Mouse (Mus musculus): ENCODE results near the gene Kirrel3. TPM values are rescaled to one million over a fixed set of nuclear protein-coding genes. Genes with fewer than 3 reads are reported as not detected.

Kirrel3 gene
- polyA plus RNA-seq, 1 experiment = not detected

DNA sequence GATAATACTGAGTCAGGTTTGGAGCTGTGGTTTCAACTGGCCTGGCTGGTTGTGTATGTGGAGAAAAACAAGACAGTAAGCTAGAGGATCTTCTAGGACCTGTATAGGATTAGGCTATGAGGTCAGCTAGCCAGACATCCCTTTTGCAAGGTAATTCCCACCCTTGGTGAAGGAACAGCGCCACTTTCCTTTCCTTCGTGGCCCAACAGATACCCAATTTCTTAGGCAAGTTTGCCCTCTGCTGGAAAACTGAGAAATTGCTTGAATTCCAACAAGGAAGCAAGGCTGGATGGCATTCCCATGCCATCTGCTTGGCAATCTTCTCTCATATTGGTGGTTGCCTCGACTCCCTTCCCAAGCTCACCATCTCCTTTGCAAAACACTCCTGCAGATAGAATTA lies 533.7 kb downstream of the Kirrel3 start:
- TF ChIP-seq GATA1 (IDR thresholded peaks at IDR 0.05; ENCODE audit: low read length) = no peak

DNA sequence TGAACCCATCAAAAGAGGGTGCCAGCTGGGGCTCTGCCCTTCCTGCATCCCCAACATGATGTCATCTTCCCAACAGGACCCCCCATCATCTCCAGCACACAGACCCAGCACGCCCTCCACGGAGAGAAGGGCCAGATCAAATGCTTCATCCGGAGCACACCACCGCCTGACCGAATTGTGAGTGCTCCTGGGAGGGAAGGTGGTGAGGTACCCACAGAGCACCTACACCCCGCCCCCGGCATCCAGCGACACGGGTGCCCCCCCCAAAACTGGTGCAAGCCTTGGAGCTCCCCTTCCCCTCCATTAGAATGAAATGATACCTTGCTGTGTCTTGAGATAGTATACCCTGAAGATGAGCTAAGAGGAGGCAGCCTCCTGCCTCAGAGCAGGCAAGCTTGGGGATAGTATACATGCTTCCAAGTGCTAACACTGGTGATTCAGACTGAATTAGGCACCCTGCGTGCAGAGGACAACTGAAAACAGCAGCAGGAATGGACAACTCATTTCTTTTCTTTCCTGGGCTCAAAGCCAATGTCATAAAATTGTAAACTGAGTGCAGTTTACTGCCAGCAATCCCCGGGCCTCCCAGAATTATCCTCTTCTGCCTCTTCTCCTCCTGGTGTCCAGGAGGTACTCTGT lies 534.4 kb downstream of the Kirrel3 start:
- TF ChIP-seq GATA1 (IDR thresholded peaks at IDR 0.05; ENCODE audit: low read length) = no peak

- no peak for TF ChIP-seq GATA1 (IDR thresholded peaks at IDR 0.05; ENCODE audit: low read length)
Observed at GRCm38 (mm10) chr9:35021744-35022143, 536.0 kb downstream of the Kirrel3 start.

DNA sequence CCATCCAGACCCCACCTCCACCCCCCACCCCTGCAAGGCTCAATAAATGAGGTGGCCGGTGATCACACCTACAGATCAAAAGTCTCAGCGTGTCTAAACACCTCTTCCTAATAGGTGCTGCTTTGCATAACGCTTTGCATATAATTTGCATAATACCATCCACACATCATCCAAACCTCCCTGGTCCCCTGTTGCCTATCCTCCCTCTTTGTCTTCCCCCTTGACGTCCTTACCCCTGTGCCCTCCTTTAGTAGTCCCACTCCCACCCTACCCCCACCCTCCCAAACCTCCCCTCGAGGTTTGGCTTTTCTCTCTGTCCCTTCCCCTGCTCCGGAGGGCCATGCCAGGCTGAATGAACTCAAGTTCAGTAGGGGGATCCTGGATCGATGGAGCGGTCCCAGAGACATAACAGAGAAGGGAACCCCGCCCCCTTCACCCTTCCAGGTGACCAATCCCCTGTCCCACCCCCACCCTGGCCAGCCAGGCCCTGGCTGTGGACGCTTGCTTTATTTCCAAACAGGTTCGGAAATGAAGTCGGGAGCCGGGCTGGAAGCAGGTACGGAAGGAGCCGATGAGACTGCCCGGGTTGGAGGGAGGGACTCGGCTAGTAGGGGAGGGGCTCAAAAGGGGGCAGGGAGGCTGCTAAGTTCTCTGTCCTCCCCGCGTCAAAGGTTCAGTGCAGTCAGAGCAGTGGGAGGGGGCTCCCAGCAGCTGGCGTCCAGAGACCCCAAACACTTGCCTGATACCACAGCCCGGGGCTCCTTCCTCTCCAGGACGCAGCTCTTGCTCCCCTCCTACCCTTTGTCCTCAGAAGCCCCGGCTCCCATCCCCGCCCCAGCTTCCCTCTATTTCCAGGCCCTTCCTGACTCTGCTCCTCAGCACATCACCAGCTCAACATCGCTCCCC lies 539.1 kb downstream of the Kirrel3 start:
- TF ChIP-seq GATA1 (IDR thresholded peaks at IDR 0.05; ENCODE audit: low read length) = no peak

- no peak for TF ChIP-seq GATA1 (IDR thresholded peaks at IDR 0.05; ENCODE audit: low read length)
Observed at GRCm38 (mm10) chr9:35026311-35026710, 540.6 kb downstream of the Kirrel3 start.

DNA sequence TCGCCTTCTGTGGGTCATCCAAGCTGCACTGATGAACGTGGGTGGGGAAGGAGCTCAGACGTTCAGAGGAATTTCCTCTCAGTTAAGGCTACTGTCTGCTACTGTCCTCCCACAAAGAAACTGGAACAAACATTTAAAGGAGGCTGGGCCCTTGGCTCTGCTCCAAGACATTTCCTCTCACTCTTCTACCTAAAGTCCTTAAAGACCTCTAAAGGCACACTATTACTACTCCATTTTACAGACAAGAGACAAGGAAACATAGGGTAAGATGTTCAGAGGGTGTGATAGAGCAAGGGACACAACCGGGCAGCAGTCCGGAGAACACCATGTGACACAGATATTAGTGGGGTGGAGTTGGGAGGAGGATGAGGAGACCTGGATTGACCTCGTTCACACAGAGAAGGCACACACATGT lies 541.2 kb downstream of the Kirrel3 start:
- no peak for TF ChIP-seq GATA1 (IDR thresholded peaks at IDR 0.05; ENCODE audit: low read length)

DNA sequence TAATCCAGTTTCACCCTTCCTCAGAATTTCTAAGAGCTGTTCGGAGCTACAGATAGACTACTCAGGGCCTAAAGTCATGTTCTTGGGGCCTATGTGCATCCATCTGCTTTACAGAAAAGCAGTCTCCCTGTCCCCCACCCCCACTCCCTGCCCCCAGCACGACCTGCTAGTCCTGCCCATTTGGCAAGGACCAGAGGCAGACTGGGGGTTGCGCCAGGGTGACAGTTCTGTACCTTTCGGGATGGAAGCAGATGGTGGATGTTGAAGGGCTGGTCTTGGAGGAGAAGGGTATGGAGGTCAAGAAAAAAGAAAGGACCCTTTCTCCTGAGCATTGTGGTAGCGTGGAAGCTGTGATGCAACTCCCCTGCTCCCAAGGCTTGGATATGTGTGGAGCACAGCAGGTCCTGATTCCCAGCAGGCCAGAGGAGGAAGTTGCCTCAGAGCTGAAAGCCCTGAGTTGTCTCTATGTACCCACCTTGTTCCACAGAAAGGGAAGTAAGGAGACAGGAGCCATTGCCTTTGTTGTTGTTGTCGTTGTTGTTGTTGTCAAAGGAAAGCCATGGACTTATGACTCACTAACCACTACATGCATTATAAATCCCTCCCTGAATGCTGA lies 541.8 kb downstream of the Kirrel3 start:
- no peak for TF ChIP-seq GATA1 (IDR thresholded peaks at IDR 0.05; ENCODE audit: low read length)

- no peak for TF ChIP-seq GATA1 (IDR thresholded peaks at IDR 0.05; ENCODE audit: low read length)
Observed at GRCm38 (mm10) chr9:35030823-35031222, 545.1 kb downstream of the Kirrel3 start.

DNA sequence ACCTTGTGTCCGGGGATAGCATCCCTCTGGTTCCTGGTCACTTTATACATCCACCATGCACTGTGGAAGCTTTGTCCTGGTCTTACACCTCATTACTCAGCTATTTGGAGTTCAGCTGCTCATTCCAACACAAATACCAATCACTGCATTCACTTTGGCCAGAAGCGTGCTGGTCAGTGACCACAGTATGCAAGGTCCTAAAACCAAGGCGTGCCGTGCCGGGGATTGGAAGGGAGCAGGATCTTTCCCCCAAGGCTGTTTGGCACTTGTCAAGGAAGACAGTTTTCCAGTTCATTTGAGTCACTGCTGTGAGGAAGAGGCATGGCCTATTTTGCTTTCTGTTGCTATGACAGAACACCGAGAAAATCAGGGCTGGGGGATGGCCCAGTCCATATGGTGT lies 546.8 kb downstream of the Kirrel3 start:
- TF ChIP-seq GATA1 (IDR thresholded peaks at IDR 0.05; ENCODE audit: low read length) = no peak

DNA sequence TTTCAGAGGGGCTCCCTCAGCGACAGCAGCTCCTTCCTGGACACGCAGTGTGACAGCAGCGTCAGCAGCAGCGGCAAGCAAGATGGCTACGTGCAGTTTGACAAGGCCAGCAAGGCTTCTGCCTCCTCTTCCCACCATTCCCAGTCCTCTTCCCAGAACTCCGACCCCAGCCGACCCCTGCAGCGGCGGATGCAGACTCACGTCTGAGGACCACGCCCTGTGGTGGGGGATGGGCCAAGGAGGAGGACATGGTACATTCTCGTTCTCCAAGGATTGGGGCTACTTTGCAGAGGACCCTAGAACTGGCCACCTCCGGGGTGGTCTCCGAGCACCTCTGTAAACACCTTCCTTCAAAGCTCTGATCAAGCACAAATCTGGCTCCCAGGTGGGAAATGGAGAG lies 549.4 kb downstream of the Kirrel3 start:
- no peak for TF ChIP-seq GATA1 (IDR thresholded peaks at IDR 0.05; ENCODE audit: low read length)

DNA sequence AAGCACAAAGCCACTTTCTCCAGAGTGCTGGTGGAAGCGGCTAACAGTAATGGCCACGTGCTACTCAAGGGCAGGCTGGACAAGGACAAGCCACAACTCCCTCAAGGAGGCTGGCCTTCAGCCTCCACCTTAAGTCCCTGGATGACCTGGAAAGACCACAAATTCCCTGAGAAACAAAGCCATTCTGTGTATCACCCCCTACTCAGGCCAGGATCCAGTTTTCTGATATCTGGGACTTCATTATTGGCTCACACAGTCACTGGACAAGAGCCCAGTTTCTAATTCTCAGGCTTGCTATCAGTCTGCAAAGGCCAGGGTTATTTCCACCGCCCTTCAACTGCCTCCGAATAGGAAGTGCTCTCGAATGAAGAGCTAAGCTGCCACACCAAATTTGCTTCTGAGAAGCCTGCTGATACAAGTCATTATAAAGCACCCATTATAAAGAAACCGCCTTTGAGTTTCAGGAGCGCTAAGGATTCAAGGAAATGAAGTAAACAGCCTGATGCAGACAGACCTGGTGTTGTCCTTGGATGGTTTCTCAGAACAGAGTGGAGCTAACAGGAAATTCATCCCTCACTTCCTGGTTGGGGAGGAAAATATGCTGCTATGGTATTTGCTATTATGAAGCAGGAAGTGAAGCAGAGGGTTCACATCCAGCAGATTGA lies 553.4 kb downstream of the Kirrel3 start:
- no peak for TF ChIP-seq GATA1 (IDR thresholded peaks at IDR 0.05; ENCODE audit: low read length)

- TF ChIP-seq GATA1 (IDR thresholded peaks at IDR 0.05; ENCODE audit: low read length) = no peak
Observed at GRCm38 (mm10) chr9:35039846-35040245, 554.2 kb downstream of the Kirrel3 start.

DNA sequence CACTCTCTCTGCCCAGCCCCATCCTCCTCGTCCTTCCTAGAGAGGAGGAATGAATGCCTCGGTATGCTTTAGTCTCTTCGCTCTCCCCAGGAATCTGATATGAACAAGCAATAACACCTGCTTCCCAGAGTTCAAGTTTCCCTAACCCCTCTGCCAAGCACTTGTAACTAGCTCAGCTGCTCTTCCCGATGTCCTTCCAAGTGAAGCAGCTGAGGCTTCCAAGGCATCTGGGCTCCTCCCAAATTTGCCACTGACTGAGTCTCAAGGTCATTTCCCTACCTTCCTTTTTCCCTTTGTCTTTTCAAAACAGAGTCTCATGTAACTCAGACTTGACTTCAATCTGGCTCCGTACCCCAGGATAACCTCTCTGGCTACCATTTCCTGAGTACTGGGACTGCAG lies 555.8 kb downstream of the Kirrel3 start:
- no peak for TF ChIP-seq GATA1 (IDR thresholded peaks at IDR 0.05; ENCODE audit: low read length)

GRCm38 (mm10) chr9:35043619-35044018 lies 557.9 kb downstream of the Kirrel3 start:
- no peak for TF ChIP-seq GATA1 (IDR thresholded peaks at IDR 0.05; ENCODE audit: low read length)

DNA sequence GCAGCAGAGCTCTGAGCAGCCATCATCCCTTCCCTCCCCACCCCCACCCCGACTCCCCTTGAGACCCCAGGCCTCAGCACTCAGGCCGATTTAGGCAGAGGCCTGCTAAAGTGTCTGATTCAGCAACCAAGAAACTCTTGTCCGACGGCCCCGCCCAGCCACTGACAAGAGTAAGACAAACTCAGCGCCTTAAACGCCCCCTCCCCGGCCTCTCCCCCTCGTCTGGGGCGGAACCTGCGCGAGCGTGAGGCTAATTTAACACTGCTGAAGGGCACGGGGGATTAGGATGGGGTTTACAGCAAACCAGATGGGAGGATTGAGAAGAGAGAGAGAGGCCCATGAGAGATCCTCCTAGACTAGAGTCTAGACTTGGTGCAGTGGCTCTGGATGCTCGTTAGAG lies 558.8 kb downstream of the Kirrel3 start:
- no peak for TF ChIP-seq GATA1 (IDR thresholded peaks at IDR 0.05; ENCODE audit: low read length)

DNA sequence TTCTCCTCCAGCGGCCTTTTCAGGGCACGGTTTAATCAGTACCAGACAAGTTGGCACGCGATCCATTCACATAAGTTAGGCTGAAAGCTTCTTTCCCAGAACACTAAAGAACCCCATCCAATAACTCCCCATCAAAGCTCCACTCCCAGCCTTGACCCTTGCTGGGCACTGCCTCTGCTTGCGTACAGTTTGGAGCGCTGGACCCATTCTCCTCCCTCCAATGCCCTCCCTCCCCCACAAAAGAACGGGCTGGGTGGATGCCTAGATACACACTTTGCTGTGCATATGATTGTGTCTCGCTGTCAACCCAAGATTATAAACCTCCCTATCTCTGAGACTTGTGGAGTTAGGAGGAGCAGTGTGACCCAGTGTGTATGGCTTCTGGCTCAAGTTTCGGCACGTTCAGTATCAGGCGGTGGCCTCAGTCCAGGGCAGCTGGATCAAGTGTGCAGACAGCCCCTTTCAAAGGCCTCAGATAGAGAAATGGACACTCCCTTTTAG lies 559.4 kb downstream of the Kirrel3 start:
- no peak for TF ChIP-seq GATA1 (IDR thresholded peaks at IDR 0.05; ENCODE audit: low read length)
